Mouse (Mus musculus) cerebellum, adult 2 months (tissue): ENCODE data around the gene Hsd17b6. TPM values are rescaled to one million over a fixed set of nuclear protein-coding genes. Genes with fewer than 3 reads are reported as not detected.

Source experiments
- DNase-seq, 2 experiments: peaks; one replicate each; pipeline ENCODE4 v3.0.0; 2021
- H3K27ac ChIP-seq: fragments of 200-500 bp; 2 replicates; pipeline ENCODE4 v1.5.1; 2012; ENCODE audit warnings: low read length, control low read depth, inconsistent platforms; ENCODE audit not compliant: insufficient read depth
- H3K27me3 ChIP-seq: fragments of 200-500 bp; 2 replicates; pipeline ENCODE4 v1.6.1; 2012; ENCODE audit warnings: inconsistent platforms, mild to moderate bottlenecking, low read length, moderate library complexity; ENCODE audit not compliant: control insufficient read depth, insufficient read depth
- H3K4me1 ChIP-seq: fragments of 200-500 bp; 2 replicates; pipeline ENCODE4 v1.6.1; 2011; ENCODE audit warnings: low read length; ENCODE audit not compliant: control insufficient read depth, insufficient read depth
- H3K4me3 ChIP-seq: fragments of 200-500 bp; replicated peaks from 2 replicates; pipeline ENCODE3; 2011; ENCODE audit warnings: mild to moderate bottlenecking, low read depth, low read length, control low read depth; ENCODE audit not compliant: insufficient read depth
- CTCF ChIP-seq: fragments of 200-500 bp; IDR thresholded peaks from 2 replicates; pipeline ENCODE4 v1.5.1; 2011; ENCODE audit warnings: low read depth, mild to moderate bottlenecking, control low read depth, low read length, moderate library complexity, borderline replicate concordance; ENCODE audit not compliant: insufficient read depth
- POLR2A ChIP-seq: fragments of 200-500 bp; IDR thresholded peaks from 2 replicates; pipeline ENCODE4 v1.6.1; 2011; ENCODE audit warnings: low read length, control low read depth, borderline replicate concordance; ENCODE audit not compliant: insufficient read depth
- WGBS: fragments of 180-500 bp; shearing (Covaris S2); methylation state at CpG from one replicate; pipeline ENCODE4 v1.1.7; 2018; 5-methylcytosine and 5-hydroxymethylcytosine counted together
- polyA plus RNA-seq: library from polyadenylated mRNA; depleted of rRNA; stranded (reverse); fragments of >200 nt; gene quantifications from 2 replicates; pipeline ENCODE4 v1.2.3, GENCODE M21; 2012

Hsd17b6 gene
- polyA plus RNA-seq, 1 experiment: not detected

GRCm38 (mm10) chr10:127971135-127971534 is 36.3 kb downstream of the Hsd17b6 start:
- Histone ChIP-seq H3K27ac (no peak overlapping the region), H3K27me3 (no peaks in the 10 kb centered on the region), H3K4me1 (no peaks in the 10 kb centered on the region), H3K4me3 (no peak overlapping the region)
- no peak for TF ChIP-seq CTCF
- TF ChIP-seq POLR2A: no peak
- 71% methylated on average over 3 of the region's 3 CpGs for WGBS
- no peak for DNase-seq

- Histone ChIP-seq H3K27ac (no peak overlapping the region), H3K27me3 (no peaks in the 10 kb centered on the region), H3K4me3 (no peak overlapping the region), H3K4me1 (no peaks in the 10 kb centered on the region)
- no peak for TF ChIP-seq POLR2A
- no peak for TF ChIP-seq CTCF
- no peak for DNase-seq
- 64% methylated on average over 3 of the region's 3 CpGs for WGBS
These were observed 37.0 kb downstream of the Hsd17b6 start for GRCm38 (mm10) chr10:127970359-127970831.

- no peak for TF ChIP-seq POLR2A
- no peak for TF ChIP-seq CTCF
- no peak for DNase-seq
- WGBS: 88% methylated on average over 4 of the region's 4 CpGs
- Histone ChIP-seq H3K27ac (no peak overlapping the region), H3K4me3 (no peak overlapping the region), H3K27me3 (no peaks in the 10 kb centered on the region), H3K4me1 (no peaks in the 10 kb centered on the region)
These were observed 37.6 kb downstream of the Hsd17b6 start for GRCm38 (mm10) chr10:127969820-127970219.

GRCm38 (mm10) chr10:127966506-127966905 is 40.9 kb downstream of the Hsd17b6 start:
- DNase-seq: no peak
- H3K4me3 ChIP-seq: no peak overlapping the region
- H3K4me1 ChIP-seq: no peaks in the 10 kb centered on the region
- no peaks in the 10 kb centered on the region for H3K27me3 ChIP-seq
- TF ChIP-seq CTCF: no peak
- no peak for TF ChIP-seq POLR2A
- H3K27ac ChIP-seq: no peak overlapping the region
- WGBS: 85% methylated on average over 6 of the region's 6 CpGs

- H3K27ac ChIP-seq: no peak overlapping the region
- WGBS: 41% methylated on average over 3 of the region's 3 CpGs
- H3K4me1 ChIP-seq: no peaks in the 10 kb centered on the region
- no peak for DNase-seq
- H3K4me3 ChIP-seq: no peak overlapping the region
- no peaks in the 10 kb centered on the region for H3K27me3 ChIP-seq
- TF ChIP-seq POLR2A: no peak
- no peak for TF ChIP-seq CTCF
These were observed 43.4 kb downstream of the Hsd17b6 start for GRCm38 (mm10) chr10:127964004-127964403.

GRCm38 (mm10) chr10:127962451-127962850 is 45.0 kb downstream of the Hsd17b6 start:
- Histone ChIP-seq H3K27ac (no peak overlapping the region), H3K4me3 (no peak overlapping the region), H3K4me1 (no peaks in the 10 kb centered on the region), H3K27me3 (no peaks in the 10 kb centered on the region)
- TF ChIP-seq CTCF (no peak), POLR2A (no peak)
- 49% methylated on average over 3 of the region's 3 CpGs for WGBS
- DNase-seq: no peak

- no peak for DNase-seq
- 88% methylated on average over 7 of the region's 7 CpGs for WGBS
- Histone ChIP-seq H3K27ac (no peak overlapping the region), H3K4me3 (no peak overlapping the region), H3K4me1 (no peaks in the 10 kb centered on the region), H3K27me3 (no peaks in the 10 kb centered on the region)
- TF ChIP-seq POLR2A: no peak
- TF ChIP-seq CTCF: no peak
These were observed 48.2 kb downstream of the Hsd17b6 start for GRCm38 (mm10) chr10:127959161-127959679.

GRCm38 (mm10) chr10:127956168-127956816 is 51.1 kb downstream of the Hsd17b6 start:
- Histone ChIP-seq H3K27ac (no peak overlapping the region), H3K27me3 (no peaks in the 10 kb centered on the region), H3K4me1 (no peaks in the 10 kb centered on the region), H3K4me3 (no peak overlapping the region)
- TF ChIP-seq CTCF (peak; percentile 72), POLR2A (no peak)
- WGBS: 60% methylated on average over 16 of the region's 16 CpGs
- DNase-seq: peak; percentile 60 to 75
